Mouse (Mus musculus): ENCODE results near the gene En1. TPM values are rescaled to one million over a fixed set of nuclear protein-coding genes. Genes with fewer than 3 reads are reported as not detected.

En1 gene
- polyA plus RNA-seq, 1 experiment from 2014 or later = not detected

GRCm38 (mm10) chr1:120614307-120615100 lies 12.3 kb downstream of the En1 start:
- DNase-seq (ENCODE audit: low spot score) = no peak
- no peaks in the 10 kb centered on the region for H3K4me1 ChIP-seq (replicated peaks; ENCODE audit: control insufficient read depth, insufficient read depth)
- H3K9me3 ChIP-seq (ENCODE audit: control insufficient read depth, low read length) = no peaks in the 10 kb centered on the region
- H3K27me3 ChIP-seq (ENCODE audit: control insufficient read depth, insufficient read depth, low read length) = peaks cover 31% of the 10 kb centered on the region; the same call in 1 of the 2 replicates
- ATAC-seq (ENCODE audit: low FRiP score, low TSS enrichment) = no peak
- TF ChIP-seq EP300 (optimal IDR thresholded peaks at IDR 0.05) = no peak
- TF ChIP-seq CTCF (IDR thresholded peaks at IDR 0.05; ENCODE audit: low read depth) = no peak
- H3K4me2 ChIP-seq (replicated peaks; ENCODE audit: low read depth) = no peak overlapping the region
- H3K4me3 ChIP-seq (ENCODE audit: low read depth, low read length) = no peak overlapping the region
- no peaks in the 10 kb centered on the region for H3K36me3 ChIP-seq (ENCODE audit: control insufficient read depth, insufficient read depth, low read length)
- H3K9ac ChIP-seq (ENCODE audit: low read length) = no peak overlapping the region
- 2% methylated on average over 30 of the region's 30 CpGs for WGBS
- H3K27ac ChIP-seq (replicated peaks) = no peak overlapping the region

- H3K36me3 ChIP-seq (ENCODE audit: control insufficient read depth, insufficient read depth, low read length) = no peaks in the 10 kb centered on the region
- no peak for ATAC-seq (ENCODE audit: low FRiP score, low TSS enrichment)
- no peaks in the 10 kb centered on the region for H3K4me1 ChIP-seq (replicated peaks; ENCODE audit: control insufficient read depth, insufficient read depth)
- no peak overlapping the region for H3K27ac ChIP-seq (replicated peaks)
- DNase-seq (ENCODE audit: low spot score) = no peak
- WGBS = 2% methylated on average over 4 of the region's 4 CpGs
- no peak for TF ChIP-seq CTCF (IDR thresholded peaks at IDR 0.05; ENCODE audit: low read depth)
- no peak for TF ChIP-seq EP300 (optimal IDR thresholded peaks at IDR 0.05)
- H3K4me3 ChIP-seq (ENCODE audit: low read depth, low read length) = no peak overlapping the region
- H3K9me3 ChIP-seq (ENCODE audit: control insufficient read depth, low read length) = no peaks in the 10 kb centered on the region
- H3K4me2 ChIP-seq (replicated peaks; ENCODE audit: low read depth) = no peak overlapping the region
- H3K9ac ChIP-seq (ENCODE audit: low read length) = no peak overlapping the region
- H3K27me3 ChIP-seq (ENCODE audit: control insufficient read depth, insufficient read depth, low read length) = peaks cover 23% of the 10 kb centered on the region; the same call in 1 of the 2 replicates
Observed at GRCm38 (mm10) chr1:120615521-120615920, 13.3 kb downstream of the En1 start.

GRCm38 (mm10) chr1:120615927-120616326 lies 13.7 kb downstream of the En1 start:
- DNase-seq (ENCODE audit: low spot score) = no peak
- Histone ChIP-seq H3K4me3 (ENCODE audit: low read depth, low read length) (no peak overlapping the region), H3K9ac (ENCODE audit: low read length) (no peak overlapping the region), H3K9me3 (ENCODE audit: control insufficient read depth, low read length) (no peaks in the 10 kb centered on the region), H3K36me3 (ENCODE audit: control insufficient read depth, insufficient read depth, low read length) (no peaks in the 10 kb centered on the region), H3K27ac (replicated peaks) (no peak overlapping the region), H3K27me3 (ENCODE audit: control insufficient read depth, insufficient read depth, low read length) (peaks cover 21% of the 10 kb centered on the region; the same call in 1 of the 2 replicates), H3K4me2 (replicated peaks; ENCODE audit: low read depth) (no peak overlapping the region), H3K4me1 (replicated peaks; ENCODE audit: control insufficient read depth, insufficient read depth) (no peaks in the 10 kb centered on the region)
- ATAC-seq (ENCODE audit: low FRiP score, low TSS enrichment) = no peak
- TF ChIP-seq EP300 (optimal IDR thresholded peaks at IDR 0.05) = no peak
- TF ChIP-seq CTCF (IDR thresholded peaks at IDR 0.05; ENCODE audit: low read depth) = no peak
- 3% methylated on average over 9 of the region's 9 CpGs for WGBS

GRCm38 (mm10) chr1:120621383-120621782 lies 19.2 kb downstream of the En1 start:
- Histone ChIP-seq H3K27me3 (ENCODE audit: control insufficient read depth, insufficient read depth, low read length) (peaks cover 4% of the 10 kb centered on the region; the same call in 1 of the 2 replicates), H3K9ac (ENCODE audit: low read length) (no peak overlapping the region), H3K36me3 (ENCODE audit: control insufficient read depth, insufficient read depth, low read length) (no peaks in the 10 kb centered on the region), H3K4me1 (replicated peaks; ENCODE audit: control insufficient read depth, insufficient read depth) (no peaks in the 10 kb centered on the region), H3K27ac (replicated peaks) (no peak overlapping the region), H3K9me3 (ENCODE audit: control insufficient read depth, low read length) (no peaks in the 10 kb centered on the region), H3K4me3 (ENCODE audit: low read depth, low read length) (no peak overlapping the region), H3K4me2 (replicated peaks; ENCODE audit: low read depth) (no peak overlapping the region)
- ATAC-seq (ENCODE audit: low FRiP score, low TSS enrichment) (no peak), DNase-seq (ENCODE audit: low spot score) (no peak)
- whole genome bisulfite sequencing = 30% methylated on average over 5 of the region's 5 CpGs
- no peak for TF ChIP-seq EP300 (optimal IDR thresholded peaks at IDR 0.05)

- Histone ChIP-seq H3K27me3 (ENCODE audit: control insufficient read depth, insufficient read depth, low read length) (no peaks in the 10 kb centered on the region), H3K4me1 (replicated peaks; ENCODE audit: control insufficient read depth, insufficient read depth) (no peaks in the 10 kb centered on the region), H3K27ac (replicated peaks) (no peak overlapping the region), H3K4me2 (replicated peaks; ENCODE audit: low read depth) (no peak overlapping the region), H3K36me3 (ENCODE audit: control insufficient read depth, insufficient read depth, low read length) (no peaks in the 10 kb centered on the region), H3K9me3 (ENCODE audit: control insufficient read depth, low read length) (no peaks in the 10 kb centered on the region), H3K9ac (ENCODE audit: low read length) (no peak overlapping the region), H3K4me3 (ENCODE audit: low read depth, low read length) (no peak overlapping the region)
- TF ChIP-seq CTCF (IDR thresholded peaks at IDR 0.05; ENCODE audit: low read depth) = no peak
- TF ChIP-seq EP300 (optimal IDR thresholded peaks at IDR 0.05) = no peak
- DNase-seq (ENCODE audit: low spot score) (no peak), ATAC-seq (ENCODE audit: low FRiP score, low TSS enrichment) (no peak)
- 52% methylated on average over 11 of the region's 11 CpGs for WGBS
Observed at GRCm38 (mm10) chr1:120626930-120627621, 24.9 kb downstream of the En1 start.

- no peak for TF ChIP-seq CTCF (IDR thresholded peaks at IDR 0.05; ENCODE audit: low read depth)
- no peak for TF ChIP-seq EP300 (optimal IDR thresholded peaks at IDR 0.05)
- ATAC-seq (ENCODE audit: low FRiP score, low TSS enrichment) (no peak), DNase-seq (ENCODE audit: low spot score) (no peak)
- no peaks in the 10 kb centered on the region for H3K36me3 ChIP-seq (ENCODE audit: control insufficient read depth, insufficient read depth, low read length)
- no peak overlapping the region for H3K9ac ChIP-seq (ENCODE audit: low read length)
- H3K4me2 ChIP-seq (replicated peaks; ENCODE audit: low read depth) = no peak overlapping the region
- H3K27ac ChIP-seq (replicated peaks) = no peak overlapping the region
- no peaks in the 10 kb centered on the region for H3K27me3 ChIP-seq (ENCODE audit: control insufficient read depth, insufficient read depth, low read length)
- H3K4me3 ChIP-seq (ENCODE audit: low read depth, low read length) = no peak overlapping the region
- H3K4me1 ChIP-seq (replicated peaks; ENCODE audit: control insufficient read depth, insufficient read depth) = no peaks in the 10 kb centered on the region
- WGBS = 75% methylated on average over 4 of the region's 4 CpGs
- H3K9me3 ChIP-seq (ENCODE audit: control insufficient read depth, low read length) = no peaks in the 10 kb centered on the region
Observed at GRCm38 (mm10) chr1:120627622-120628001, 25.4 kb downstream of the En1 start.
